Mouse (Mus musculus) MN1 (cell line): ENCODE results near the gene Cntrl.

ENCODE experiments used
- DNase-seq: peaks from one replicate; pipeline ENCODE4 v3.0.0-alpha.2; 2016; ENCODE audit warnings: low spot score

Cntrl gene

GRCm38 (mm10) chr2:35175281-35176065 is 66.2 kb downstream of the Cntrl start:
- DNase-seq: no peak

- no peak for DNase-seq
Observed at GRCm38 (mm10) chr2:35178153-35178552, 68.9 kb downstream of the Cntrl start.

GRCm38 (mm10) chr2:35183115-35183673 is 73.9 kb downstream of the Cntrl start:
- DNase-seq: no peak

- no peak for DNase-seq
Observed at GRCm38 (mm10) chr2:35188929-35189328, 79.6 kb downstream of the Cntrl start.

- DNase-seq: no peak
Observed at GRCm38 (mm10) chr2:35193976-35194375, 84.7 kb downstream of the Cntrl start.

GRCm38 (mm10) chr2:35195626-35196544 is 86.6 kb downstream of the Cntrl start:
- DNase-seq: no peak

GRCm38 (mm10) chr2:35199541-35199940 is 90.2 kb downstream of the Cntrl start:
- peak; percentile 22 for DNase-seq

- peak; percentile 43 for DNase-seq
Observed at GRCm38 (mm10) chr2:35199971-35200897, 90.9 kb downstream of the Cntrl start.

GRCm38 (mm10) chr2:35200898-35201668 is 91.8 kb downstream of the Cntrl start, which contains the start of gene Rab14:
TSS of gene Rab14 (minus strand) at chr2:35201120.
- peak; percentile 99 for DNase-seq

GRCm38 (mm10) chr2:35203729-35204128 is 94.4 kb downstream of the Cntrl start:
- DNase-seq: no peak

GRCm38 (mm10) chr2:35206761-35207160 is 97.5 kb downstream of the Cntrl start:
- DNase-seq: no peak

- DNase-seq: peak; percentile 38
Observed at GRCm38 (mm10) chr2:35208054-35208453, 98.8 kb downstream of the Cntrl start.

- no peak for DNase-seq
Observed at GRCm38 (mm10) chr2:35208931-35209665, 99.8 kb downstream of the Cntrl start.

- no peak for DNase-seq
Observed at GRCm38 (mm10) chr2:35211681-35212080, 102.4 kb downstream of the Cntrl start.

GRCm38 (mm10) chr2:35213345-35213910 is 104.1 kb downstream of the Cntrl start:
- no peak for DNase-seq

GRCm38 (mm10) chr2:35214881-35215358 is 105.6 kb downstream of the Cntrl start:
- DNase-seq: peak; percentile 88

- DNase-seq: no peak
Observed at GRCm38 (mm10) chr2:35215363-35215762, 106.1 kb downstream of the Cntrl start.

- DNase-seq: no peak
Observed at GRCm38 (mm10) chr2:35216701-35217100, 107.4 kb downstream of the Cntrl start.

- DNase-seq: no peak
Observed at GRCm38 (mm10) chr2:35218736-35219135, 109.4 kb downstream of the Cntrl start.
